Mouse (Mus musculus) layer of hippocampus, adult 11-12 months (tissue): ENCODE results near the gene Ces2h.
"Not testable (repeated sequence)": the region's sequence is repeated elsewhere in the genome, so short reads cannot be mapped to it uniquely, and the experiment has no call there.

Experiments used
- DNase-seq: peaks from one replicate; pipeline ENCODE4 v3.0.0; 2022; ENCODE audit warnings: low spot score

Ces2h gene

DNA sequence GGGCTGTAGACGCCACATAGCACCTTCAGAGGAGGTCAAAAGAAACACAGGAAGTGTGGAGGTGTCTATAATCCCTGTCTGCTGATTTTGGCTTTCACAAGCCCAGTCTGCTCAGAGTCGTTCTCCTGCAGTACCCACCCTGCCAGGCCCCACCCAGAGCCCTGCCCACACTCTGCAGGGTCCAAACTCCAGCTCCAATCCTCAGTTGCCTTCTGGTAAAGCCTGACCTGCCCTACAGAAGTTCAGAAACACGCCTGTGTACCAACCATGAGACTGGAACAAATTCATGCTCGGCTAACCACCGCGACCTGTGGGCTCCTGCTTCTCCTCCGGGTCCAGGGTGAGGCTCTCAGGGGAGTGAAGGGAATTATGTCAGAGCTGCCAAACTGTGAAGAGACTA lies at the start of gene Ces2h:
Gene Ces2h, plus strand, starts transcription at position 268 of the 400 bp plus-strand sequence.
- DNase-seq: no peak

DNA sequence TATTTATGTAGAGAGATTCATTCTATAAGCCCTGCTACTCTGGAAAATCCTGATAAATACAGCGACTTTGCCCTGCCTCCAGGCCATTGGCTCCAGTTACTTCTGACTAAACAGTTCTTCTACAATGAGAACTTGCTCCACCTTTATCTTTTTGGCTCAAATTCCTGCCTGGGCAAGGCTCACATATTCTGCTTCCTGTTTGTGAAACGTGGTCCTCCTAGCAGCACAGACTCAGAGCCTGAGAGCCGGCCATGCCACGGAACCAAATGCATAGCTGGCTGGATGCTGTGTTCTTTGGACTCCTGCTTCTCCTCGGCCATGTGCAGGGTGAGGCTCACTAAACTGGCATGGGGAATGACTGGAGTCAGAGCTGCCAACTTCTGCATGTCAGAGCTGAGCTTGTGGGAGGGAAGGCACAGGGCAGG lies 39.1 kb upstream of the Ces2h start, which contains the start of gene Ces2g:
Gene Ces2g, plus strand, starts transcription at position 182 of the 425 bp plus-strand sequence.
- DNase-seq: no peak

- DNase-seq: no peak
These were observed 38.3 kb upstream of the Ces2h start for GRCm38 (mm10) chr8:104962229-104962901.

GRCm38 (mm10) chr8:104963375-104963894 lies 37.2 kb upstream of the Ces2h start:
- DNase-seq: no peak

DNA sequence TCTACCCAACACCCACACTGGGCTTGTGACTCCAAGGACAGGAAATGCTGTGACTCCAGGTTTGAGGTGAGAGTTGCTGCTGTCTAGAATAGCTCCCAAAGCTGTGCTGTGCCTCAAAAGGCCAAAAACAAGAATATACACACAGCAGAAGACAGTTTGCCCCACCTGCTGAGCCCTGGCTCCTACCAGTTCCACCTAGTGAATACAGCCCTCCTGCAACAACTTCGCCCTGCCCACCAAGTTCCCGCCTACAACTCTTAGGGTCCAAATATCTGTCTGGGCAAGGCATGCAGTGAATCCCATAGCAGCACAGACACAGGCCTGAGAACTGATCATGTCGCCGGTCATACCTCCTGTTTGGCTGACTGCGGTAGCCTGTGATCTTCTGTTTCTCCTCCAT lies 16.5 kb upstream of the Ces2h start:
- DNase-seq: no peak

DNA sequence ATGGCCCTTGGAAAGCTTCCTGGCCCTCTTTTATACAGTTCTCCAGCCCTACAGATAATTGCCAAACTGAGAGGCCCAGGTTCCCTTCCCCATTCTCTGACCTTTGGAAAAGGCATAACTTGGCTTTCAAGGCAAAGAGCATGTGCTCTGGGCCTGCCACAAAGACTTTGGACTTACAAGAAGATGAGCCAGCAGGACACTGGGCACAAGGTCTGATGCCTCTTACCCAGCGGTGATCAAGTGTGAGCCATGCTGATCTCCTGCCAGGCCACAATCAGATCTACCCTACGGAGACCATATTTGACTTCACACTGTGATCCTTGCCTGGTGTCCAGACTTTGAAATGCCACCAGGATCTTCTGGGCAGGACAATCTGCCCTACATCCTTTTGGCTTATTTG lies 15.7 kb upstream of the Ces2h start:
- DNase-seq: no peak

DNA sequence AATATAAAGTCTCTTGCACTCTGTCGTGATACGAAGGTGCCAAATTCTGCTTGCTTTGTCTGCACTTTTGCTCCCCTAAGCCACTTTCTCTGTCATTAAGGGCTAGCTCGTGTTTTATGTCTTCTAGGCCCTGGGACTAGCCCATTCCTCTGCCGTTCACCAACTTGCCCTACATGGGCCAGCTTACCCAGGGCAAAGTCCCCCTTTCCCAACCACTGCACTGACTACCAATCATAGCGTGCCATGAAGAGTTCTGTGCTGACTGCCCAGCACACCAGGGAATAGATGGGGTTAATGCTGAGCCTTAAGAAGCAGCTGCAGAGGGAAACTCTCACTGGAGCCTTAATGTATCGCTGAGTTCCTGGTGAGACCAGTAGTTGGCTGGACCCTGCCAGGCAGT lies 2.5 kb upstream of the Ces2h start:
- DNase-seq: no peak

GRCm38 (mm10) chr8:104999183-104999582 lies 1.5 kb upstream of the Ces2h start:
- DNase-seq: no peak

GRCm38 (mm10) chr8:105010000-105010399 lies 9.3 kb downstream of the Ces2h start:
- no peak for DNase-seq

GRCm38 (mm10) chr8:105011136-105011535 lies 10.5 kb downstream of the Ces2h start:
- no peak for DNase-seq

GRCm38 (mm10) chr8:105014391-105014790 lies 13.7 kb downstream of the Ces2h start:
- no peak for DNase-seq

- no peak for DNase-seq
These were observed 21.3 kb downstream of the Ces2h start for GRCm38 (mm10) chr8:105021954-105022353.

- DNase-seq: no peak
These were observed 22.4 kb downstream of the Ces2h start for GRCm38 (mm10) chr8:105023087-105023486.

DNA sequence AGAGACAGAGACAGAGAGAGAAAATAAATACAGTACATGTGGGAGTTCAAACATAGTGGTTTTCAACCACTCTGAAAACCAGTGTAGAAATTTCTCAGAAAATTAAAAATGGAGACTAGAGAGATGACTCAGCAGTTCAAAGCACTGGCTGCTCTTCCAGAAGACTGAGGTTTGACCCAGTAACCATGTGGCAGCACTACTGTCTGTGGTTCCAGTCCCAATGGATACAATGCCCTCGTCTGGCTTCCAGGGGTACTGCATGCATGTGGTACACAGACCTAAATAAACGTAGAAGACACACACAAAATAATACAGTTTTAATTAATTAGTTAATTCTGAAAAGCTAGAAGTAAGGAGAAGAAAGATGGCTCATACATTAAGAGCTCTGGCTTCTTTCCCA lies 24.4 kb downstream of the Ces2h start:
- DNase-seq: no peak

DNA sequence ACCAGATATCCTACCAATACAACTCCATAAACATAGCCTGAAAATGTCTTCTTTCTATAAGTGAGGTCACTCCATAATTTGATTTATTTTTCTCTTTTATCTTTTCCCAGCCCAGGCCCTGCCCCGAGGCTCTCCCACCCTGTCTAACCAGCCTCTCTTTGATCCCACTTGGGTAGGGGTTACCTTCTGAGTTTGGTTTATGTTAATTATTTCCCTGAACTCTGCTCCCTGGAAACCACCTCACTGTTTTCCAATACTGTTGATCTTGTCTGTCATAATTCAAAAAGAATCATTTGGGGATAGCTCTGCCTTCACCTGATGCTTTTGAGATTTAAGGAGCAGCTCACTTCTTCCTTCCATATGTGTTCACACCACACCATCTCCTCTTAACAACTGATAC lies 42.9 kb downstream of the Ces2h start:
- no peak for DNase-seq

- DNase-seq: no peak
These were observed 45.3 kb downstream of the Ces2h start for GRCm38 (mm10) chr8:105045824-105046401.

GRCm38 (mm10) chr8:105048371-105048854 lies 47.8 kb downstream of the Ces2h start, which contains the start of gene Ces3a:
Gene Ces3a (plus strand): TSS chr8:105048601.
- DNase-seq: no peak

GRCm38 (mm10) chr8:105056211-105056610 lies 55.6 kb downstream of the Ces2h start:
- no peak for DNase-seq

DNA sequence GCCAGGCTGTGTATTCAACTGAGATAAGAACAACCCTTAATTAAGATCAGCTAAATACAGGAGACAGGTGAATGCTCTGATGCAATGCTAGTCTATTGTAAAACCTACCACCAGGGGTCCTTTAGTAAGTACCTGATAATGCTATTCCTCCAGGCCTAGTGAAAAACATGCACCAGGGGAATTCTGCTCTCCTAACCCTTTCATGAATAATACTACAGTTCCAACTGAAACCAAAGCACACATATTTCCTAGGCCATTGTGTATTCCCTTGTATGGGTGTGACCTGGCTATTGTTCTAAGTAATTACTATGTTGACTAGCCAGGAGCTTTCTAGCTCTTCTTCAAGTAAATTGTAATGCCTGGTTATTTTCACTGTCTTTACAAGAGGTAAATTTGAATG lies 59.4 kb downstream of the Ces2h start:
- DNase-seq: no peak

- no peak for DNase-seq
These were observed 66.1 kb downstream of the Ces2h start for GRCm38 (mm10) chr8:105066761-105067160.

DNA sequence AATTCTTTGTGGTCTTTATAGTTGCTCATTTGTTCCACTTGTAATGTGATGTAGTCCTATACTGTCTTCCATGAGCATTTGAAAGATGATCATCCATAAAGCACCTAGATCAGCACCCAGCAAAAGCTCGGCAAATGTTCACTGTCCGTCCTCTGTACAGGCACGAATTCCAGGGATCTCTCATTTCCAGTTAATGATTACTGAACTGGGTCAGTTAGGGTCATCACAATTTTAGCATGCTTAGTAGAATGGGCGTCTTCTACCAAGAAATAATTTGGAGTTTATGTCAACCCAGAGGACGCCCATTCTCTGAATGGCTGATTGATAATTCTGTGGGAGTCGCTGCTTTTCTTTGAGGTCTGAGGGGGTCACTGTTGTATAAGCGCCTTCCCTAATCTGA lies 67.3 kb downstream of the Ces2h start:
- DNase-seq: not testable (repeated sequence)

- DNase-seq: no peak
These were observed 68.3 kb downstream of the Ces2h start for GRCm38 (mm10) chr8:105068971-105069370.
